10 mouse cellular contexts compared by ENCODE assay signal in the genomic region with DNA sequence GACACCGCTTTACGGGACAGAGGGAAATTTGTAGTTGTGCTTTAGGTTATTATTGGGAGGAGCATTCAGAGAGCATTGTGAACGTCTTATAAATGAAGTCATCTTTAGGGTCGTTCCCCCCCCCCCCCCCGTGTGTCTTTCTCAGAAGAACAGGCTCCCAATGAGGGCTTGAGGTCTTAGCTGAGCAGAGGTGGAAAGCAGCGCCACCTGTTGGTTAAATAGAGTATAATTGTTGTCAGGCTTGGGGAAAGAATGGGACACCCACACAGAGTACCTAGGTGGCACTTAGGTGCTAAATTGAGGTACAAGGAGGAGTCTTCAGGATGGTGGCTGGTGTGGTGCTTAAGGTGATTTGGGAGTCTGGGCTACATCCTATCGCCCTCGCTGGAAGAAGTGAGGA. TPM values are rescaled to one million over a fixed set of nuclear protein-coding genes. Genes with fewer than 3 reads are reported as not detected.
DNase-seq lines count a peak whose midpoint lies in the region; ATAC-seq and TF ChIP-seq lines count a peak whose summit lies in the region.
"Had no signal": no experiment of that assay in that cellular context is flagged by ENCODE, and none has a peak within 500 bp of the region (broad histone marks: within the 10 kb centered on the region; RNA-seq: fewer than 3 reads in every experiment).

No protein-coding gene starts in this region.

- H3K4me2 ChIP-seq in kidney, postnatal 0 days (ENCODE audit: low read length): no peak overlapping the region
- no peak overlapping the region for H3K4me2 ChIP-seq in kidney, embryonic 14.5 days (replicated peaks; ENCODE audit: low read depth, low read length)

- H3K4me1 ChIP-seq in kidney, postnatal 0 days (replicated peaks; ENCODE audit: insufficient read depth, low read length): no peaks in the 10 kb centered on the region
- H3K4me1 ChIP-seq in kidney, embryonic 14.5 days (ENCODE audit: control insufficient read depth, insufficient read depth, low read length): no peaks in the 10 kb centered on the region
- H3K4me1 ChIP-seq in ES-E14 (ENCODE audit: control insufficient read depth in 2 of 2, insufficient read depth in 2 of 2, low read length in 2 of 2, poor library complexity in 1 of 2): no peaks in the 10 kb centered on the region

- intact Hi-C loops in heart, postnatal 36 days (cut with DNase I): loop anchor here (1.0 kb wide), 1 partner anchor 69 kb away; no protein-coding TSS in a partner anchor

- H3K4me3 ChIP-seq in kidney, postnatal 0 days (replicated peaks; ENCODE audit: low read depth, low read length): no peak overlapping the region
- no peak overlapping the region for H3K4me3 ChIP-seq in kidney, embryonic 14.5 days (ENCODE audit: low read length)
- H3K4me3 ChIP-seq in ES-E14 (ENCODE audit: insufficient read depth in 1 of 2, low read depth in 1 of 2, low read length in 2 of 2, poor library complexity in 1 of 2, severe bottlenecking in 1 of 2): no peak overlapping the region

- H3K27ac ChIP-seq in kidney, postnatal 0 days: no peak overlapping the region
- H3K27ac ChIP-seq in kidney, embryonic 14.5 days (ENCODE audit: low read depth, low read length): no peak overlapping the region
- no peak overlapping the region for H3K27ac ChIP-seq in ES-E14 (ENCODE audit: insufficient read depth, low read depth, low read length, poor library complexity, severe bottlenecking)

- peak; percentile 25 for DNase-seq in adrenal gland, adult 2 months
- no peak for DNase-seq in adrenal gland, postnatal 4 days (ENCODE audit: low spot score in 2 of 2)
- peak; percentile 78 for DNase-seq in kidney, postnatal 0 days (ENCODE audit: low spot score)
- DNase-seq in ES-E14 (ENCODE audit: low read depth, low spot score): peak; percentile 60
- peak; percentile 6 to 26 for DNase-seq in heart, postnatal 36 days
- no peak for DNase-seq in right cerebral cortex, postnatal 14 days

- H3K27me3 ChIP-seq in kidney, postnatal 0 days (ENCODE audit: insufficient read depth, low read length): peaks cover 7% of the 10 kb centered on the region; the same call in 1 of the 2 replicates
- H3K27me3 ChIP-seq in kidney, embryonic 14.5 days (ENCODE audit: control insufficient read depth, insufficient read depth, low read length): peaks cover 23% of the 10 kb centered on the region

- no peak overlapping the region for H3K9ac ChIP-seq in kidney, postnatal 0 days (ENCODE audit: low read depth, low read length)
- no peak overlapping the region for H3K9ac ChIP-seq in kidney, embryonic 14.5 days (ENCODE audit: low read depth, low read length)
- H3K9ac ChIP-seq in ES-E14 (ENCODE audit: insufficient read depth, low read depth, low read length, poor library complexity, severe bottlenecking): no peak overlapping the region

- H3K36me3 ChIP-seq in kidney, postnatal 0 days (ENCODE audit: insufficient read depth, low read length): no peaks in the 10 kb centered on the region
- no peaks in the 10 kb centered on the region for H3K36me3 ChIP-seq in kidney, embryonic 14.5 days (ENCODE audit: control insufficient read depth, insufficient read depth, low read length)
- H3K36me3 ChIP-seq in ES-E14 (ENCODE audit: control insufficient read depth, insufficient read depth, low read length, poor library complexity, severe bottlenecking): no peaks in the 10 kb centered on the region

- no peak for ATAC-seq in kidney, postnatal 0 days (replicated peaks; ENCODE audit: low FRiP score, low read depth)
- ATAC-seq in kidney, embryonic 14.5 days (ENCODE audit: low FRiP score, low TSS enrichment): no peak
- 0 out of 2 replicates have a peak, but pooled peaks have one; percentile 63 for ATAC-seq in monocyte, adult 5-6 weeks (replicated peaks; ENCODE audit: insufficient number of reproducible peaks, low FRiP score, low TSS enrichment, poor library complexity, severe bottlenecking)

- H3K9me3 ChIP-seq in kidney, postnatal 0 days (replicated peaks; ENCODE audit: low read length): no peaks in the 10 kb centered on the region
- H3K9me3 ChIP-seq in kidney, embryonic 14.5 days (ENCODE audit: control insufficient read depth, low read length): peaks cover 3% of the 10 kb centered on the region
- no peaks in the 10 kb centered on the region for H3K9me3 ChIP-seq in ES-E14 (ENCODE audit: control insufficient read depth, insufficient read depth, low read depth, low read length)

- 35% methylated on average over 8 of the region's 8 CpGs for WGBS in kidney, postnatal 0 days
- 38% methylated on average over 8 of the region's 8 CpGs for WGBS in kidney, embryonic 14.5 days

- TF ChIP-seq CTCF in kidney, postnatal 0 days (IDR thresholded peaks at IDR 0.05; ENCODE audit: low read depth): peak; percentile 72

- in situ Hi-C loops in ES-E14 (cut with MboI; ENCODE audit: low sequenced_read_pairs in 2 of 2, unreplicated experiment in 2 of 2): no loop called here

TF ChIP-seq in ES-E14, 5 proteins besides CTCF, POLR2A, EP300 and RAD21:
- TF ChIP-seq ZC3H11A (IDR thresholded peaks at IDR 0.05; ENCODE audit: borderline replicate concordance, low read depth, low read length) (no peak), MAFK (IDR thresholded peaks at IDR 0.05; ENCODE audit: insufficient read depth, low read depth, low read length) (no peak), ZNF384 (IDR thresholded peaks at IDR 0.05; ENCODE audit: low read depth, low read length) (no peak), HCFC1 (IDR thresholded peaks at IDR 0.05; ENCODE audit: borderline replicate concordance, insufficient read depth, low read length) (no peak), CHD2 (IDR thresholded peaks at IDR 0.05; ENCODE audit: low read depth, low read length) (no peak)

RNA-seq across cellular contexts. Expression of gene Neurog1, which starts 14.5 kb away (rescaled TPM):
- not detected for total RNA-seq in adrenal gland, adult 2 months (2021)
- polyA plus RNA-seq in adrenal gland, adult 2 months (2012; rRNA removed): not detected in 2 replicates
- not detected for total RNA-seq in adrenal gland, postnatal 4 days (2021)
- not detected in 2 replicates for polyA plus RNA-seq in kidney, postnatal 0 days (2015; fragmentation: Nextera tagmentation; extraction: Ambion mirVana)
- not detected in 2 replicates for polyA plus RNA-seq in kidney, embryonic 14.5 days (2014; fragmentation: Nextera tagmentation; extraction: Ambion mirVana)
- 0.45 and 0.48 TPM in 2 replicates for total RNA-seq in ES-E14 (2012; rRNA removed)
- not detected for total RNA-seq in heart, postnatal 36 days (2021)
- total RNA-seq in monocyte, adult 5-6 weeks (2017): not detected in 3 replicates
- polyA plus RNA-seq: C2C12; liver, embryonic 16.5 days had no signal

RNA-seq across cellular contexts. Expression of gene Cxcl14, which starts 29.9 kb away (rescaled TPM):
- 10 to 100 TPM; 49.3 to 65.0 TPM for total RNA-seq in adrenal gland, adult 2 months (2021)
- 55.9 and 59.6 TPM in 2 replicates for polyA plus RNA-seq in adrenal gland, adult 2 months (2012; rRNA removed)
- total RNA-seq in adrenal gland, postnatal 4 days (2021): 10 to 100 TPM; 28.0 to 30.1 TPM
- 76.4 and 88.1 TPM in 2 replicates for polyA plus RNA-seq in kidney, postnatal 0 days (2015; fragmentation: Nextera tagmentation; extraction: Ambion mirVana)
- 19.2 and 20.8 TPM in 2 replicates for polyA plus RNA-seq in kidney, embryonic 14.5 days (2014; fragmentation: Nextera tagmentation; extraction: Ambion mirVana)
- total RNA-seq in ES-E14 (2012; rRNA removed): 2.6 and 2.8 TPM in 2 replicates
- 1 to 10 TPM; 3.1 to 5.9 TPM for total RNA-seq in heart, postnatal 36 days (2021)
- total RNA-seq in monocyte, adult 5-6 weeks (2017): not detected in 3 replicates

Comparison
In these comparisons a context has a peak if more than half of its experiments do, and no peak if none do; other contexts are left out.
1. DNase-seq: peak in adrenal gland, adult 2 months (single experiment), kidney, postnatal 0 days (single experiment), ES-E14 (single experiment) and heart, postnatal 36 days (2 of 2); none in adrenal gland, postnatal 4 days (0 of 2) and right cerebral cortex, postnatal 14 days (single experiment).